Mouse (Mus musculus) frontal cortex, postnatal 14 days (tissue): Measurements from ENCODE around the gene Adam4.
"Not testable (repeated sequence)": the region's sequence is repeated elsewhere in the genome, so short reads cannot be mapped to it uniquely, and the experiment has no call there.

Experiments used
- DNase-seq, 2 experiments: peaks; one replicate each; pipeline ENCODE4 v3.0.0; 2022; ENCODE audit warnings: low spot score in 2 of 2

Adam4 gene

DNA sequence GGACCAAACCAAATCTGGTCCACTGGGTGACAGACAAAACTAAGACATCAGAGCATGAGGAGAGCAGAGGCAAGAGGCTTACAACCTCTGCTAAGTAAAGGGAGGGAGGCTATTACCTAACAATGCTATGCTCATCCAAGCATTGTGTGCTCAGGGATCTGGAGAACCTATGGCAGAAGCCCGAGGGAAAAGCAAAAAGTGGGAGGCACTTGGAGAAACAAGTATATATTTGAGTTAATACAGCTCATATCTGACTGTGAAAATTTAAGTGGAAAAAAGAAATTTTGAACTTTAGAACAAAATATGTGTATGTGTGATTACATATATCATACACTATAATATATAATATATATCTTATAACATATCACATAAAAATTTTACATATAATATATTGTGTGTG lies at the start of gene Adam4:
Gene Adam4 (minus strand): TSS at position 101 of the 400 bp plus-strand sequence.
- DNase-seq = no peak

DNA sequence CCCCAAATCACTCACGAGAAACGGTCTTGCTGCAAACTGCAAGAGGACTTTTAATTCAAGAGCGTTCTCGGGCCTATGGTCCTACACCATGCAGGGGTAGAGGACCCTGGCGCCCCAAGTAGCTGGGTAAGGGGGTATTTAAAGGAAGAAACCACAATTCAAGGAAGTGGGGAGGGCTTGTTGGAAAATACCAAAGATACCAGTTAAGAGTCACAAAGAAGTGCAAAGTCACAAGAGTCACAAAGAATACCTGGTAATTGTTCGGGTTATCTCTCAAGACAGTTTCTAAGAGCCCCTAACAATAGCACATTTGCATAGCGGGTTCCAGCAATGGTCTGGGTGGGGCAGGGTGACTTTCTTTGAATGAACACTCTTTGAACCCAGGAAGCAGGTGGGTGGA lies 37.3 kb upstream of the Adam4 start:
- DNase-seq = not testable (repeated sequence)

DNA sequence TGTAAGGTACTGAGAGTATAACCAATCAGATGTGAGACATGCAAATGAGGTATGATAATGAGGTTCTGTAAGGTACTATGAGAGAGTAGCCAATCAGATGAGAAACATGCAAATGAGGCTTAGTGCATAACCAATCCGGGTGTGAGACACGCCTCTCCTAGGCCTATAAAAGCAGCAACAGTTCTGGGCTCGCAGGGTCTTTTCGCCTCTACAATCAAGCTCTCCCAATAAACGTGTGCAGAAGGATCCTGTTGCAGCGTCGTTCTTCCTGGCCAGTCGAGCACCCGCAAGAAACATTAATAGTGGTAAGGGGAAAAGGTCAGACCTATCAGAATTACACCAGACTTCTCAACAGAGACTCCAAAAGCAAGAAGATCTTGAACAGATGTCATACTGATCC lies 17.2 kb upstream of the Adam4 start:
- DNase-seq = not testable (repeated sequence)

DNA sequence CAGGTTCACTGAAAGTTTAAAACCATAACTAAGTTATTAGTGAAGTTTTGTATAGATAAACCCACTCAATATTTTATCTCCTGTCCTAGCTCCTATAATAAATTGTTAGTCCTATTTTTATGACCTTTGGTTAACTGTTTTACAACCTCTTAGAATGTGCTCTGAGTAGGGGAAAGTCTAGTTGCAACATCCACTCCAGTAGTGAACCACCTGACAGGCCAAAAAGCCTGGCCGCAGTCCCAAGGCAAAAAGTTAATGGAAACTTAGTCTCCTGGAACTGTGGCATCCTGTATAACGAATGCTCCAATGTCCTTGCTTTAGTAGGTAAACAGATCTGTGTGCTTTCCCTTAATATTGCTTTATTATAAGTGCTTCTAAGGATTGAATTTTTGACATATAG lies 13.0 kb upstream of the Adam4 start:
- DNase-seq = not testable (repeated sequence)

DNA sequence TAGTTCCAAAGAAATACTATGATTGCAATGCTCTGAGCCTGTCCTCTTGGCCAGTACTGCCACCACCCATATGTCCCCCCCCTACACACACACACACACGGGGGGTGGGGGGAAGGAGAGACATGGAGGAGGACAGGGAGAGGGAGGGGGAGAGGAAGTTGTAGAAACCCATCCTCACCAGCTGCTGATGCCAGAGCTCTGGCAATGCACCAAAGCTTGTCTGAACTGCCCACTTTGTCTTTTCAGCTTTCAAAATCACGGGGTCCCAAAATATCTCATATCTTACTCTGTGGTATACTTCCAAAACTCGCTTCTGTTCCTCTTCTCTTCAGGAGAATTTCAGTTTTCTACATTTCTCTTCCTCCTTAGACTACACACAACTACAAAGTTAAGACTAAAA lies 8.5 kb downstream of the Adam4 start:
- DNase-seq = no peak

DNA sequence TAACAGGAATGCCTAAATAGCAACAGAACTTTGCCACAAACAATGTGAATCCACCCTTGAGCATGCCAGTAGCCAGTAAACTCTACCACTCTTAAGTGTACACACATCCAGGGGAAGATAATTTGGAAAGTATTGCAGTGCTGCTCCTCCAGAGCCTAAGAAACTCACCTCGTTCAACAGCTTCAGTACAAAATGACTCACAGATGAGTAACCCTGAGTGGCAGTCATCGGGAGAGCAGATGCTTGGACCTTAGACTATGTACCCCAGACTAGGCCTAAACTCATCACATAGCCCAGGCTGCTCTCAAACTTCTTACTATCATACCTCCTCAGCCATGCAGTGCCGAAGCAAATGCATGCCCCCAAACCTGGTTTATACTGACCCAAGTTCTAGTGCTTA lies 12.8 kb downstream of the Adam4 start:
- no peak for DNase-seq

DNA sequence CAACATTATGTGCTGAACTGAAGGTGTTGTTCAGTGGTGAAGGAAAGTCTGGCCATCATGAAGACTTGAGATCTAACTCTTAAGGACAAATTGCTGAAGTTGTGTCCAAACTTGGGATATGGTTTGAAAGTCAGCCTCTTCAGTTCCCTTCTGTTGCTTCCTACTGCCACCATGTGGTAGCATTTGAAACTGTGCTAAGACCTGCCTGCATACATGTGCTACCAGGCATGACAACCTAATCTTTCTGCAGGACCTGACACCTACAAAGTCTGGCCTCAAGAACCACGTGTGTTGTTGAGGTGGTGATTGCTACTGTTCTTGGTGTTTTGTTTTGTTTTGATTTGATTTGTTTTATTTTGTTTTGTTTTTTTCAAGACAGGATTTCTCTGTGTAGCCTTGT lies 19.6 kb downstream of the Adam4 start:
- DNase-seq = peak; percentile 29 to 69

GRCm38 (mm10) chr12:81379364-81379763 lies 42.4 kb downstream of the Adam4 start, which contains the start of gene Gm4787:
Gm4787 (minus strand) TSS chr12:81379464.
- DNase-seq = not testable (repeated sequence)
